Mouse (Mus musculus) forebrain, embryonic 11.5 days (tissue): ENCODE measurements at regions not wholly inside any gene's neighbourhood (a gene's known extent, or its start where the extent isn't known, plus 50 kb on each side); places are given as distances from the start of the nearest gene placed in this dataset.

ENCODE experiments used
- ATAC-seq: fragments of 200-750 bp; cut with Nextera tagmentation; replicated peaks from 2 replicates; pipeline ENCODE4 v1.8.0; 2017; ENCODE audit warnings: moderate TSS enrichment; ENCODE audit not compliant: low FRiP score
- DNase-seq: peaks from one replicate; pipeline ENCODE4 v3.0.0-alpha.2; 2017; ENCODE audit warnings: low spot score
- H3K27ac ChIP-seq: fragments of 300-500 bp; sonication (generic); 2 replicates; pipeline ENCODE4 v1.5.1; 2014; ENCODE audit warnings: low read depth, low read length
- H3K27me3 ChIP-seq: fragments of 300-500 bp; sonication (generic); 2 replicates; pipeline ENCODE4 v1.6.1; 2014; ENCODE audit warnings: mild to moderate bottlenecking, low read length, mixed read lengths; ENCODE audit not compliant: control insufficient read depth, insufficient read depth
- H3K36me3 ChIP-seq: fragments of 300-500 bp; sonication (generic); 2 replicates; pipeline ENCODE4 v1.6.1; 2014; ENCODE audit warnings: mild to moderate bottlenecking, low read length, moderate library complexity, mixed read lengths; ENCODE audit not compliant: control insufficient read depth, insufficient read depth
- H3K4me1 ChIP-seq: fragments of 300-500 bp; sonication (generic); replicated peaks from 2 replicates; pipeline ENCODE4 v1.6.1; 2014; ENCODE audit warnings: low read length, mixed read lengths; ENCODE audit not compliant: control insufficient read depth, insufficient read depth
- H3K4me2 ChIP-seq: fragments of 300-500 bp; sonication (generic); 2 replicates; pipeline ENCODE4 v1.6.1; 2014; ENCODE audit warnings: low read depth, mild to moderate bottlenecking, low read length, moderate library complexity, mixed read lengths; ENCODE audit not compliant: severe bottlenecking
- H3K4me3 ChIP-seq: fragments of 300-500 bp; sonication (generic); 2 replicates; pipeline ENCODE4 v1.5.1; 2014; ENCODE audit warnings: low read depth, low read length
- H3K9ac ChIP-seq: fragments of 300-500 bp; sonication (generic); 2 replicates; pipeline ENCODE4 v1.6.1; 2014; ENCODE audit warnings: low read length
- H3K9me3 ChIP-seq: fragments of 300-500 bp; sonication (generic); 2 replicates; pipeline ENCODE4 v1.6.1; 2016; ENCODE audit warnings: low read length, mixed read lengths; ENCODE audit not compliant: control insufficient read depth
- WGBS: fragments of 180-500 bp; shearing (Covaris S2); extraction: QIAGEN DNeasy Blood & Tissue Kit; methylation state at CpG from one replicate; pipeline ENCODE4 v1.1.7; 2014; 5-methylcytosine and 5-hydroxymethylcytosine counted together

DNA sequence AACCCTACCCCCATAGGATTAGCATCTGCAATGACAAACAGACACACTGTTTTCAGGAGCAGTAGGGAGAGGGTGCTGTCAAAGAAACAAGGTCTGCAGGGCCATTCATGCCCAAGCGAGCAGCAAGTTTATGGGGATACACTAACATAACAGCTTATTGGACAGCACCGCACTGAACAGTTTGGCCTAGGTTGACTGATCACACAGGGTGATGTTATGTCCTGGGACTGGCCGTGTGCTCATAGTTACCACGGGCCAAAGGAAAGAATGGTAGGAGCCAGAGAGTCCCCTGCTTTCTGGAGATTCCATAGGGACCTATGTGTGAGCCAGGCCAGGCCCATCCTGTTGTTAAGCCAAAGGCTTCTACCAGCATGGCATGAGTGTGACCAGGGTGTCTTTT, 102.8 kb downstream of the Ndufa10 start:
- H3K9ac ChIP-seq, result no peak overlapping the region
- H3K36me3 ChIP-seq, result no peaks in the 10 kb centered on the region
- no peaks in the 10 kb centered on the region for H3K9me3 ChIP-seq
- ATAC-seq, result no peak
- no peak overlapping the region for H3K4me3 ChIP-seq
- H3K27ac ChIP-seq, result no peak overlapping the region
- 92% methylated on average over 4 of the region's 4 CpGs for WGBS
- H3K4me1 ChIP-seq, result no peaks in the 10 kb centered on the region; the same call in 1 of the 2 replicates
- H3K4me2 ChIP-seq, result no peak overlapping the region
- no peak for DNase-seq
- H3K27me3 ChIP-seq, result no peaks in the 10 kb centered on the region

DNA sequence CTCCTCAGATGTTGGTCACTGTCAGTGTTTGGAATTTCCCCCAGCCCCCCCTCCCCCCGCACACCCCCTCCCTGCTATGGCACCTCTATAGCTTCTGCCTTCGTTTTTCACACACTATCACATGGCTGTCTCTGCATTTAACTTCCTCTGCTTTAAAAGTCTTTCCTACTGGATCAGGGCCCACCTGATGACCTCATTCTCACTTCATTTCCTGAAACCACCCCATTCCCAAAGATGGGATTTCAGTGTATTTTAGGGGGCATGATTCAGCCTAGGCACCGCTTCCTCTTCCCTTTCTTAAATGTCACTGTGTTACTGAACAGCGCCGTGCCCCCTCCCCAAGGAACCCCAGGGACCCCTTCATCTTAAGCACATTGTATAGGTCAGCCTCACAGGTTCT, 103.7 kb downstream of the Ndufa10 start:
- ATAC-seq (no peak), DNase-seq (no peak)
- Histone ChIP-seq H3K4me3 (no peak overlapping the region), H3K4me1 (no peaks in the 10 kb centered on the region; the same call in 1 of the 2 replicates), H3K9me3 (no peaks in the 10 kb centered on the region), H3K4me2 (no peak overlapping the region), H3K27me3 (no peaks in the 10 kb centered on the region), H3K27ac (no peak overlapping the region), H3K36me3 (no peaks in the 10 kb centered on the region), H3K9ac (no peak overlapping the region)
- WGBS, result 87% methylated on average over 5 of the region's 5 CpGs

DNA sequence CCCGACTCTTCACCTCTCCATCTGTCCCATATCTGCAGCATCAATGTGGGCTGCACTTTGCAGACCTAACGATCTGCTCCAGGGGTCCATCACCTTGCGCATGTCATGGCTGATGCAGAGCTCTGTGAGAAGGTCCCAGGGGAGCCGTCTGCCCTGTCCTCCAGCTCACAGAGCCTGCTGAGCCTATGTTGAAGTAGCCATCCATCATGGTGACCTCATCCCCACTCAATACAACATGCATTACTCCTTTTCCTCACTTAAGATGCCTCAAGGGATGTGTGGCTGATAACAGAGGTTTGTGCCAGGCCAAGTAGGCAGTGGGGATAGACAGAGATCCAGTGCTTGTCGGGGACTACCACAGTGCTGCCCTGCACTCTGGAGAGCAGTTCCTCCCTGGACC, 107.4 kb downstream of the Ndufa10 start:
- no peak for ATAC-seq

DNA sequence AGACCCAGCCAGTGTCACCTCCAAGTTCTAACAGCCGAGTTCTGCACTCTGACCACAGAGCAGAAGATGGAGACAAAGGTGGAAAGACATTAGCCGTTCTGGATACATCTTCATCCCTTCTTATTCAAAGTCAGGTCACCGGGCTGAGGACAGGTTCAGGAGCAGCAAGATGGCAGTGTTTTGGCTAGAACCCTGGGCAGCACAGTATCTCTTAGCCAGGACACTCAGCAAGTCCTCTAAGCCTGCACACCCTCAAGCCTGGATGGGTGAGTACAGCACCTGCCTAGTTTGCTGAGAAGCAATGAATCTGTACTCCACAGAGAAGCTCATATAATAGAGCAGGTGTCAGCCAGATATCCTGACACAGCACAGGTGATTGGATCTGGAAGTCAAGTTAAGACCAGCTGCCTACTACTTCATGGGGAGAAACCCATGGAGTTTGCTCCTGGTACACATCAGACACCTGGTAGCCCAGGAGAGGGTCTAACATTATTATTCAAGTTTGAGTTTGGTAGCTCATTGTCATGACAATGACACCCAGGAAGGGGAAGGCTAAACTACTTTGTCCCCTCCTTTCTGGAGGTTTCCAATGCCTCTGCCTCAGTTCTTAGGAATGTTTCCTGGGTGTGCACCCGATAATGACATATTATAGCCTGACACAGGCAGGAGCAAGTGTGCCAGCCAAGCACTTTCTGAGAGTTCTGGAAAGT, 108.1 kb downstream of the Ndufa10 start:
- no peak for ATAC-seq
- no peak overlapping the region for H3K4me2 ChIP-seq
- no peak overlapping the region for H3K27ac ChIP-seq
- 74% methylated on average over 4 of the region's 4 CpGs for WGBS
- no peak overlapping the region for H3K4me3 ChIP-seq
- H3K27me3 ChIP-seq, result no peaks in the 10 kb centered on the region
- H3K9me3 ChIP-seq, result no peaks in the 10 kb centered on the region
- H3K4me1 ChIP-seq, result no peaks in the 10 kb centered on the region
- H3K9ac ChIP-seq, result no peak overlapping the region
- no peak for DNase-seq
- H3K36me3 ChIP-seq, result no peaks in the 10 kb centered on the region

More for the DNA sequence above, 107.4 kb downstream of the Ndufa10 start:
- Histone ChIP-seq H3K4me3 (no peak overlapping the region), H3K4me1 (no peaks in the 10 kb centered on the region; the same call in 1 of the 2 replicates), H3K9ac (no peak overlapping the region), H3K27me3 (no peaks in the 10 kb centered on the region), H3K9me3 (no peaks in the 10 kb centered on the region), H3K36me3 (no peaks in the 10 kb centered on the region), H3K4me2 (no peak overlapping the region), H3K27ac (no peak overlapping the region)
- WGBS, result 88% methylated on average over 5 of the region's 5 CpGs
- no peak for DNase-seq

DNA sequence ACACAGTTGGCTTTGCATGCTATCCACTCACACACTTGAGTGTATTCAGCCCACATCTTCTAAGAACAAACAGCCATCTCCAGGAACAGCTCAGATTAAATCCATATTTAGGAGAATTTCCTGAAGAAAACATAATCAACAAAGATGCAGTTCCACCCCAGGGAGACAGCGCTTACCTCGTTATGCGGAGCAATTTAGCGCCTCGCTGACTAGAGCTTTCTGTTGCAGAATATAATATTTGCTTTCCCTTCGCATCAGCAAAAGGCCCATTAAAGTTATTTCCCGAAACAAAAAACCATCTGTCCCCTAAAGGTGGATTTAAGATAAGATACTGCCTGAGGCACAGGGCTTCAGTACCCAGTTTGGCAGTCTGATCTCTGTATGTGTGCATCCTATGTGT, 112.0 kb downstream of the Ndufa10 start:
- Histone ChIP-seq H3K27ac (no peak overlapping the region), H3K4me3 (no peak overlapping the region), H3K9ac (no peak overlapping the region), H3K4me1 (no peaks in the 10 kb centered on the region), H3K9me3 (no peaks in the 10 kb centered on the region), H3K4me2 (no peak overlapping the region), H3K36me3 (no peaks in the 10 kb centered on the region), H3K27me3 (no peaks in the 10 kb centered on the region)
- ATAC-seq (no peak), DNase-seq (no peak)
- WGBS, result 79% methylated on average over 7 of the region's 7 CpGs

DNA sequence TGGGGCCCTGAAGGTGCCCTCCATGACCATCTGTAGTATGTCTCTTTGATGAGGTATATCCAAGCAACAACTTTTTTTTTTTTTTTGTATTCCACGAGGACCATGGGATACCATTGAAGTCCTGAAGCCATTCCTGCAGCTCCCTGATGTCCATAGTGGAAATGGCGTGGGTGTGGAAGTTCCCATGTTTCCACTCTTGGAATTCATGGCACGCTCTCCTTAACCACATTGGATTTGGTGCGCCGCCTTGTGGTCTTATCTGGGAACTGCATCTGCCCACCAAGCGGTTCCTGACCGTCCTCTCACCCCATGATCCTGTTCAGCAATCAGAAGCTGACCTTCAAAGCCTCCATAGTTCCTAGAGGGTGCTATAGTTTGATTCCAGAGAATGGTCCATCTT, 113.4 kb downstream of the Ndufa10 start:
- Histone ChIP-seq H3K4me2 (no peak overlapping the region), H3K4me3 (no peak overlapping the region), H3K9ac (no peak overlapping the region), H3K27ac (no peak overlapping the region), H3K9me3 (no peaks in the 10 kb centered on the region), H3K4me1 (no peaks in the 10 kb centered on the region), H3K27me3 (no peaks in the 10 kb centered on the region), H3K36me3 (no peaks in the 10 kb centered on the region)
- WGBS, result 16% methylated on average over 7 of the region's 7 CpGs
- peak; percentile 82 for DNase-seq
- ATAC-seq, result no peak

DNA sequence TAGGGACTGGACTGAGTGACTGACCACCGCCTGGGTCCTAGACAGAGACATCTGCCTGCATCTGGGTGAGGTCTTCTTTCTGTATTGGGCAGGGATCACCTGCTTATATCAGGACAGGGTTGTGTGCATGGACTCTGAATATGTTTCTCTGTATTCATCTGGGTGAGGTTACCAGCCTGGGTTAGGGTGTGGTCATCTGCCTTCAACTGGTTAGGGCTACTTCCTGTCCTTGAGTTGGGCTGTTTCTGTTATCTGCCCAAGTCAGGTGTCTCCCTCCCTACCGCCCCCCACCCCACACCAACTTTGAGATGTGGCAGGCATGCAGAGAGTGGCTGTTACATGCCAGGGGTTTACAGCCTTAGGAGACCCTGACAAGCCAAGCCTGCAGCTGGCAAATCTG, 114.2 kb downstream of the Ndufa10 start:
- Histone ChIP-seq H3K4me3 (no peak overlapping the region), H3K4me1 (no peaks in the 10 kb centered on the region), H3K27me3 (no peaks in the 10 kb centered on the region), H3K4me2 (no peak overlapping the region), H3K9ac (no peak overlapping the region), H3K36me3 (no peaks in the 10 kb centered on the region), H3K27ac (no peak overlapping the region), H3K9me3 (no peaks in the 10 kb centered on the region)
- WGBS, result 94% methylated on average over 2 of the region's 2 CpGs
- no peak for ATAC-seq
- no peak for DNase-seq

DNA sequence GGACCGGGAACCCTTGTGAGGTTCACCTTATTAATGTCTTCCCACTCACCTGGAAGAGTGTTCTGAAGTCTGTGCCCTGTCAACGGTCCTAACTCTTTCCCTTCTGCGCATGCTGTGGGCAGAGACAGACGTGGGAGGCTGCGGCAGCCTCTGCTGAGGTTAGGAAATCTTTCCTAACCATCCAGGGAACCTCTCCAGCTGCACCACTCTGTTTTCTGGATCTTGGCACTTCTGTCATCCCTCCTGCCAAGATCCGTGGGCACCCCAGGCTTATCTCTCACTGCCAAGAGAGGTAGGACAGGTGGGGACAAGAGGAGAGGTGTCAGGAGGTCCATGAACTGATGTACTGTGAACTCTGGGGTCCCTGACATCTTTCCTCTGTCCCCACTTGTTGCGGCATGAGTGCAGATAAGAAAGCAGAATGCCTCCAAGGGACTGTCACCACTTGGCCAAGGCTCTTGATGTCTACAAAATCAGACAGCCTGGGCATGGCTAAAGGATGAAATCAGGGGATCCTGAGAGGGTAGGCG, 114.8 kb downstream of the Ndufa10 start:
- Histone ChIP-seq H3K4me2 (no peak overlapping the region), H3K9me3 (no peaks in the 10 kb centered on the region), H3K4me1 (no peaks in the 10 kb centered on the region), H3K36me3 (no peaks in the 10 kb centered on the region), H3K27ac (no peak overlapping the region), H3K9ac (no peak overlapping the region), H3K27me3 (no peaks in the 10 kb centered on the region), H3K4me3 (no peak overlapping the region)
- ATAC-seq (no peak), DNase-seq (no peak)
- 91% methylated on average over 8 of the region's 8 CpGs for WGBS

DNA sequence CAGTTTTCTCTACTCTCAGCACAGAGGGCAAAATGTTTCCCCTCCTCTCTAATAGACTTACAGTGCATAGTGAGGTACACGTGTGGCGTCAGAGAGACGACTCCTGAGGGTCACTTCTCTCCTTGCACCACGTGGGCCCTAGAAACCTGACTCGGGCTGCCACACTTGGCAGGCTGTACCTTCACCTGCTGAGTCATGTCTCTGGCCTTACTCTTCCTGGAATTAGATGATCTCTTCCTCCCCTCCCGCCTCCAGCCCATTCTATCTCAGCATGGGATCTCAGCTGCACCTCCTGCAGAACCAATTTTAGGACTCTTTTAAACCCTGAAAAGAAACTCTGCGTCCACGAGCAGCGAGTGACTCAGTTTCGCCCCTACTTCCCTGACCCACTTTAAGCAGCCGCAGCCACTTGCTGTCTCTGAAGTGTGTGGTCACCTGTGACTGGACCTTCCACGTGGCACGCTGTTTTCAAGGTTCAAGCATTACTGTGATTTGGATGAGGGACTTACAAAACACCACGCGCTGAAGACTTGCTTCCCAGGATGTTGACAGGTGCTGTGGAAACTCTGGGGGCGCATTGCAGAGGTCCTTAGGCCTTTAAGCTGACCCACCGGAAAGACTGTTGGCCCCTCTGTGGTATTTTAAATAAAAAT, 125.2 kb downstream of the Ndufa10 start:
- no peak overlapping the region for H3K27ac ChIP-seq
- H3K9me3 ChIP-seq, result no peaks in the 10 kb centered on the region
- WGBS, result 51% methylated on average over 17 of the region's 17 CpGs
- DNase-seq (no peak), ATAC-seq (no peak)
- H3K4me2 ChIP-seq, result no peak overlapping the region
- H3K36me3 ChIP-seq, result no peaks in the 10 kb centered on the region
- H3K4me3 ChIP-seq, result no peak overlapping the region
- no peak overlapping the region for H3K9ac ChIP-seq
- no peaks in the 10 kb centered on the region for H3K27me3 ChIP-seq
- no peaks in the 10 kb centered on the region for H3K4me1 ChIP-seq
